Mouse (Mus musculus) kidney, postnatal 0 days (tissue): Measurements from ENCODE around the gene Spg11. TPM values are rescaled to one million over a fixed set of nuclear protein-coding genes. Genes with fewer than 3 reads are reported as not detected.

Experiments used
- ATAC-seq: fragments of 200-750 bp; cut with Nextera tagmentation; replicated peaks from 2 replicates; pipeline ENCODE4 v1.8.0; 2017; ENCODE audit warnings: low read depth, moderate number of reproducible peaks, moderate TSS enrichment, moderate library complexity; ENCODE audit not compliant: low FRiP score
- DNase-seq: peaks from one replicate; pipeline ENCODE4 v3.0.0-alpha.2; 2016; ENCODE audit warnings: low spot score
- H3K27ac ChIP-seq: fragments of 300-500 bp; sonication (generic); 2 replicates; pipeline ENCODE4 v1.5.1; 2014; ENCODE audit warnings: mild to moderate bottlenecking
- H3K27me3 ChIP-seq: fragments of 300-500 bp; sonication (generic); 2 replicates; pipeline ENCODE4 v1.6.1; 2014; ENCODE audit warnings: low read length, mixed read lengths; ENCODE audit not compliant: insufficient read depth
- H3K36me3 ChIP-seq: fragments of 300-500 bp; sonication (generic); 2 replicates; pipeline ENCODE4 v1.6.1; 2014; ENCODE audit warnings: low read length, mixed read lengths; ENCODE audit not compliant: insufficient read depth
- H3K4me1 ChIP-seq: fragments of 300-500 bp; sonication (generic); replicated peaks from 2 replicates; pipeline ENCODE4 v1.6.1; 2014; ENCODE audit warnings: antibody characterized with exemption, low read length, mixed read lengths; ENCODE audit not compliant: insufficient read depth
- H3K4me2 ChIP-seq: fragments of 300-500 bp; sonication (generic); 2 replicates; pipeline ENCODE4 v1.6.1; 2014; ENCODE audit warnings: mild to moderate bottlenecking, low read length, moderate library complexity, mixed read lengths
- H3K4me3 ChIP-seq: fragments of 300-500 bp; sonication (generic); replicated peaks from 2 replicates; pipeline ENCODE4 v1.5.1; 2014; ENCODE audit warnings: low read depth, low read length
- H3K9ac ChIP-seq: fragments of 300-500 bp; sonication (generic); 2 replicates; pipeline ENCODE4 v1.6.1; 2014; ENCODE audit warnings: low read depth, low read length
- H3K9me3 ChIP-seq: fragments of 300-500 bp; sonication (generic); replicated peaks from 2 replicates; pipeline ENCODE4 v1.6.1; 2016; ENCODE audit warnings: low read length, inconsistent platforms, mixed read lengths
- CTCF ChIP-seq: IDR thresholded peaks from 2 replicates; pipeline ENCODE4 v1.5.1; 2016; ENCODE audit warnings: antibody characterized with exemption, low read depth, mild to moderate bottlenecking, moderate library complexity
- WGBS: fragments of 180-500 bp; shearing (Covaris S2); extraction: QIAGEN DNeasy Blood & Tissue Kit; methylation state at CpG from one replicate; pipeline ENCODE4 v1.1.7; 2014; 5-methylcytosine and 5-hydroxymethylcytosine counted together
- polyA plus RNA-seq: library from polyadenylated mRNA; unstranded; fragments of >200 nt; fragmentation: Nextera tagmentation; extraction: Ambion mirVana; gene quantifications from 2 replicates; pipeline ENCODE4 v1.2.1, GENCODE M21; 2015

The Spg11 gene
- polyA plus RNA-seq: 6.0 TPM in 2 replicates

- no peaks in the 10 kb centered on the region for H3K4me1 ChIP-seq
- H3K27ac ChIP-seq: peak within 1 kb of the TSS; percentile 98
- DNase-seq (peak; percentile 99), ATAC-seq (peak; percentile 99)
- H3K9me3 ChIP-seq: no peaks in the 10 kb centered on the region
- H3K9ac ChIP-seq: peak within 1 kb of the TSS; percentile 92
- no peak for TF ChIP-seq CTCF
- H3K27me3 ChIP-seq: no peaks in the 10 kb centered on the region
- H3K4me2 ChIP-seq: peak within 1 kb of the TSS; percentile 55
- H3K4me3 ChIP-seq: peak within 1 kb of the TSS; percentile 84
- WGBS: under 1% methylated on average over 47 of the region's 47 CpGs
- peaks cover 11% of the 10 kb centered on the region; the same call in 1 of the 2 replicates for H3K36me3 ChIP-seq
Observed at GRCm38 (mm10) chr2:122117961-122118958, at the start of gene Spg11. TSS of gene Spg11 (minus strand) at chr2:122118386.

DNA sequence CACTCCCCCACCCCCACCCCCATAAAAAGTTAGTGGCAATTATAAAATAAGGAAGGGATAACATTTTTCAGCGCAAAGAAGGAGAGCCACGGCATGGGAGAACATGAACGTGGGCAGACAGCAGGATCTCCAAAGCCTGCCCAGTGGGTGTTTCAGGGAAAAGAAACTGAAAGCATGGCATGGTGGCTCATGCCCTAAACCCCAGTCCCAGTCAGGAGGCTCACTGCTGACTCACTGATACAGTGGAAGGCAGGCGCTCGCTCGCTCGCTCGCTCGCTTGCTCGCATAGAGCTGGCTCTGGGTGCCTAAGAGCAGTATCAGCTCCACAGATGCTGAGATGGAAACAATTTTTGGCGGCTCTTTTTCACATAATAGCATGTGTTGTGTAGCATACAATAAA, 46.1 kb upstream of the Spg11 start:
- TF ChIP-seq CTCF: no peak

DNA sequence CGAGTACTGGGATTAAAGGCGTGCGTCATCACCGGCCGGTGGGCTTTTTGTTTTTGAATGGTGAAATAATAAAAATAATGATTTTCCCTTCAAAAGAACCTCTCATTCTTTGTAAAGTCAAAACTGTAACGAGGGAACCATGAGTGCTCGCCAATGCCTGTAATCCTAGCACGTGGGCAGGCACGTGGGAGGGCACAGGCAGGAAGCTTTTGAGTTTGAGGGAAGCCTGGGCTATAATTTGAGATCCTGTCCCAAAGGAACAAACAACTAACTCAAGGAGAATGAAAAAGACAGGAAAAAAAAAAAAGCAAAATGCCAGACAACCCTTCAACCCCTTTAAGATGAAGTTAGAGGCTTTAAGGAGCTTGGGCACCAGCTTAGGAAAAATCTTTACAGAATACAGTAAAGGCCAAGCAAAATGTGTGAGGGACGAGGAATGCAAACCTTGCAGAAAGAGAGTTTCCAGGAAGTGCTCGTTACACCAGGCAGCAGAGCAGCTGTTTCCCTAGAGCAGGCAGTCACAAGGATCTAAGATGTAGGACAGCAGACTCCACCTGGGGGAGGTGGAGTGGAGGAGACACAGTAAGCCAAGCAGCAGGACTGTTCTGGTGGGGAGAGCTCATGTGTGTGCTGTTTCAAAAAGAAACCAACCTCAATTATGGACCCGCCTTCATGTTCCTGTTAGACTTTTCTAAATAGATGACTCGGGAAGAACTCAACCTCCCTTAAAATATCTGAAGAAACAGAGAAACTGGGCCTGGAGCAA, 45.4 kb upstream of the Spg11 start:
- Histone ChIP-seq H3K4me1 (no peaks in the 10 kb centered on the region), H3K27ac (no peak overlapping the region), H3K36me3 (no peaks in the 10 kb centered on the region), H3K9ac (no peak overlapping the region), H3K4me2 (no peak overlapping the region), H3K9me3 (no peaks in the 10 kb centered on the region), H3K27me3 (no peaks in the 10 kb centered on the region), H3K4me3 (no peak overlapping the region)
- DNase-seq: peak; percentile 32
- no peak for ATAC-seq
- no peak for TF ChIP-seq CTCF
- 54% methylated on average over 13 of the region's 13 CpGs for WGBS

More for the DNA sequence above, 46.1 kb upstream of the Spg11 start:
- no peak overlapping the region for H3K27ac ChIP-seq
- no peak overlapping the region for H3K4me2 ChIP-seq
- H3K9me3 ChIP-seq: no peaks in the 10 kb centered on the region
- 89% methylated on average over 11 of the region's 11 CpGs for WGBS
- no peaks in the 10 kb centered on the region for H3K4me1 ChIP-seq
- no peaks in the 10 kb centered on the region for H3K27me3 ChIP-seq
- ATAC-seq: no peak
- H3K4me3 ChIP-seq: no peak overlapping the region
- H3K9ac ChIP-seq: no peak overlapping the region
- DNase-seq: no peak
- no peaks in the 10 kb centered on the region for H3K36me3 ChIP-seq

GRCm38 (mm10) chr2:122162529-122162928, 44.3 kb upstream of the Spg11 start:
- no peak overlapping the region for H3K4me2 ChIP-seq
- no peak overlapping the region for H3K9ac ChIP-seq
- no peaks in the 10 kb centered on the region for H3K36me3 ChIP-seq
- no peak overlapping the region for H3K4me3 ChIP-seq
- H3K27ac ChIP-seq: no peak overlapping the region
- H3K27me3 ChIP-seq: no peaks in the 10 kb centered on the region
- no peaks in the 10 kb centered on the region for H3K9me3 ChIP-seq
- ATAC-seq (no peak), DNase-seq (no peak)
- no peak for TF ChIP-seq CTCF
- no peaks in the 10 kb centered on the region for H3K4me1 ChIP-seq
- whole genome bisulfite sequencing: 80% methylated on average over 2 of the region's 2 CpGs

GRCm38 (mm10) chr2:122161542-122161941, 43.4 kb upstream of the Spg11 start:
- whole genome bisulfite sequencing: 16% methylated on average over 4 of the region's 4 CpGs
- Histone ChIP-seq H3K36me3 (no peaks in the 10 kb centered on the region), H3K4me1 (no peaks in the 10 kb centered on the region), H3K9me3 (no peaks in the 10 kb centered on the region), H3K9ac (no peak overlapping the region), H3K27ac (no peak overlapping the region), H3K4me2 (no peak overlapping the region), H3K27me3 (no peaks in the 10 kb centered on the region), H3K4me3 (no peak overlapping the region)
- TF ChIP-seq CTCF: no peak
- ATAC-seq (0 out of 2 replicates have a peak, but pooled peaks have one; percentile 42), DNase-seq (peak; percentile 75)

- Histone ChIP-seq H3K4me3 (no peak within 1 kb of the TSS), H3K4me1 (no peaks in the 10 kb centered on the region), H3K36me3 (no peaks in the 10 kb centered on the region), H3K9ac (no peak within 1 kb of the TSS), H3K27ac (no peak within 1 kb of the TSS), H3K4me2 (no peak within 1 kb of the TSS), H3K27me3 (no peaks in the 10 kb centered on the region), H3K9me3 (no peaks in the 10 kb centered on the region)
- DNase-seq (peak; percentile 88), ATAC-seq (peak; percentile 63; the same call in 1 of the 2 replicates)
- WGBS: 42% methylated on average over 2 of the region's 2 CpGs
- TF ChIP-seq CTCF: peak; percentile 93
Observed at GRCm38 (mm10) chr2:122160680-122161079, 42.5 kb upstream of the Spg11 start, which contains the start of gene Trim69. TSS of gene Trim69 (plus strand) at chr2:122160700.
